Mouse (Mus musculus) spleen, postnatal 36 days (tissue): ENCODE results near the gene Csf1.

Experiments
- DNase-seq, 2 experiments: peaks; one replicate each; pipeline ENCODE4 v3.0.0; 2022; ENCODE audit warnings: low spot score in 2 of 2, mixed read lengths in 1 of 2

Csf1 gene

DNA sequence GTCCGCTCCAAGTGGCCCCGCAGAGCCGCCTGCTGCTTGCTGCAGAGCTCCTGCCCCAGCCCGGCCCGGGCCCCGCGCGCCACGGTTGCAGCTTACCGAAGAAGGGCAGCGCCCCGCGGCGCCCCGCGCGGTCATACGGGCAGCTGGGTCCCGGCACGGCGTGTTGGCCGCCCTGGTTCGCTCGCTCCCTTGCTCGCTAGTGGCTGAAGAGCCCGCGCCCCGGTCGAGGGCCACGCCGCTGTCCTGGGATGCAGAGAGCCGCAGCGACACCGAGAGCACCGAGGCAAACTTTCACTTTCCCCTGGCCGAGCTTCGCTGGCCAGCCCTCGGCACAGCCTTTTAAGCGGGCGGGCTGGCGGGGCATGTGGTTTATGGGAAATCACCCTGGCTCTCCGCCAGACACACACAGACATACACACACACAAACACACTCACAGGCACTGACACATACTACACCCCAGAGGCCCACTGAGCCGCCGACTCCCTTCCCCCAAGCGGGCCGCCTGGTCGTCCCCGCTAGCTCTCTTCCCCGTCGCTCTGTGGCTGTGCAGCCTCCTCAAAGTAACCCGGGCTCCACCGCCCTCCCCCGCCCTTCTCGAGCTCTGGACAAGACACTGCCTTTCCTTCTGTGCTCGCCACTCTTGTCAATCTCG is at the start of gene Csf1:
TSS of gene Csf1 (minus strand) at position 541 of the 653 bp plus-strand sequence.
- peak; percentile 70 to 71 for DNase-seq

DNA sequence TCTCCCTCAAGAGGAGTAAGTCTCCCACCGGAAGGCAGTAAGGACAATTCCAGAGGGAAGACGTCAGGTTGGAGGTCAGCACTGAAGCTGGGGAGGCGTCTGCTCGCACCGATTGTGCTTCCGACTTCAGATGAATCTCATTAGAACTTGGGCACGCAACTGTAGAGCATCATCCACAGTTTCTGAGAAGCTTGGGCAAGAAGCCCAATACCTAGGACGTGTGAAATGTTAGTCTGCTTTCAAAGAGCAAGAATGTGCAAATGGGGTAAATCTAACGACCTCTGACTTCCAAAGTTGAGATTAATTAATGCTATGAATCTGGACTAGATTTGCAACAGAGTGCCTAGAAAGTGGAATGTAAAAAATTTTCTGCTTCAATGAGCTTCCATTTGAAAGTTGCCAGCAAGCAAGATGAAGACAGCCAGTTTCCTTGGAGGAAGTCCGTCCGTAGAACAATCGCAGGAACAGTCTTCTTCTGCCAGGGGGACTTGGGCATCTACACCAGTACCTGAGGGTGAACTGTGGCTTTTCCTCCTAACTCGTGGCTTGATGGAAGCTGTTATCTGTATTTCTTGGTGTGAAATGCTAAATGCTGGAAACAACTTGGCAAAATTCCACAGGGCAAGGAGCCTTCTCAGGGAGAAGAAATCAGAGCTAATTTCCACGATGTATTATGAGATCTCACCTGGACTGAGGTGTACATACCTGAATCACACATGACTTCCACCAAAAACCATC is 47.9 kb upstream of the Csf1 start:
- no peak for DNase-seq

DNA sequence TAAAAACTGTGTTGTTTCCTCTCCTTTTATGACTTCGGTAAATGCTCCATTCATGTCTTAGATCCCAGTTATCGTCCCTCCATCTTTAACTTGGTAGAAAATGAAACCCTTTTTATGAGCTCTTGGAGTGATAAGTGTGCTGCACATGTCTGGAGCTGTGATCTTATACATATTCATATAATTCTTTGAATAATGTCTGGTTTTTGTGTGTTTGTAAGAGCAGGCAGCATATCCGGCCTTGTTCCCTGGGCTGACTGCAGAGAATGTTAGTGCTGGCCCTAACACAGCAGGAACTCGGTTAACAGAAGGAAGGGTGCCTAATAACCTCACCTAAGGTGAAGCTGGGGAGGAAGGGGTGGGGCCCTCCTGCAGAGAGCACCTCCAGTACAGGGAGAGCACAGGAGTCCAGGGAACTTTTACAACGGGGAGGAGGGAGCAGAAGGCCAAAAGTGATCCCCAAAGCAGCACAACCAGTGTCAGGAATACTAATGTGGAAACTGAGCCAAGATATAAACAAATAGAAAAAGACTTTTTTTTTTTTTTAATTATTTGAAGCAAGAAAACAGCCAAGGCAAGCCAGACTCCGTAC is 47.2 kb upstream of the Csf1 start:
- DNase-seq: no peak

DNA sequence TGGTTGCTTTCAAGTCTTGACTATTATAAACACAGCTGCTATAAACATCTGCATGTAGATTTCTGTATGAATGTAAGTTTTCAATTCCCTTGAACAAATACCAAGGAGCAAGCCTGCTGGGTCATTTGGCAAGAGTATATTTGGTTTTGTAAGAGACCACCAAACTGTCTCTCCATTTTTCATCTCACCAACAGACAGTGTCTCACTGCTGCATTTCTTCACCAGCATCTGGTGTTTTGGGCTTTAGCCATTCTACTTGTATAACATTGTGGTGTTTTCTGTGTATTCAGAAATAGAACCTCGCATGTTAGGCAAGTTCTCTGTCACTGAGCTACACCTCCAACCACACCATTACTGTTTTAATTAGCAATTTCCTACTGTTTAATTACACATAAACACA is 46.6 kb upstream of the Csf1 start:
- DNase-seq: no peak

DNA sequence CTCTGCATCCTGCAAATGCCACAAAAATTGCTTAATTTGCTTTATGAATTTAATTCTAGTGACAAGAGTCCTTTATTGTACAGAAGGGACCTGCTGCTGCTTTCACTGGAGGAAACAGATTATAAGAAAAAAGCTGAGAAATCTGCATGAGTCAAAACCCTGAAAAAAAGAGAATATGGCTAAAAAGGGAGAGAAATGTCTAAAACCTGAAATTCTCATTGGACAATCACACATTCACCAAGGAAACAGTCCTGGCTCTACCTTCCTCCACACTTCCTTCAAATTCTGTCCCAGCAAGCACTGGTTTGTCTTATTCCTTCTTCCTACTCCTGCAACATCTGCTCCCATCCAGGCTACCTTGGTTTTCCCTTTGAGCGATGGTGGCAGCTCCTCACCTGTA is 44.5 kb upstream of the Csf1 start:
- DNase-seq: no peak

DNA sequence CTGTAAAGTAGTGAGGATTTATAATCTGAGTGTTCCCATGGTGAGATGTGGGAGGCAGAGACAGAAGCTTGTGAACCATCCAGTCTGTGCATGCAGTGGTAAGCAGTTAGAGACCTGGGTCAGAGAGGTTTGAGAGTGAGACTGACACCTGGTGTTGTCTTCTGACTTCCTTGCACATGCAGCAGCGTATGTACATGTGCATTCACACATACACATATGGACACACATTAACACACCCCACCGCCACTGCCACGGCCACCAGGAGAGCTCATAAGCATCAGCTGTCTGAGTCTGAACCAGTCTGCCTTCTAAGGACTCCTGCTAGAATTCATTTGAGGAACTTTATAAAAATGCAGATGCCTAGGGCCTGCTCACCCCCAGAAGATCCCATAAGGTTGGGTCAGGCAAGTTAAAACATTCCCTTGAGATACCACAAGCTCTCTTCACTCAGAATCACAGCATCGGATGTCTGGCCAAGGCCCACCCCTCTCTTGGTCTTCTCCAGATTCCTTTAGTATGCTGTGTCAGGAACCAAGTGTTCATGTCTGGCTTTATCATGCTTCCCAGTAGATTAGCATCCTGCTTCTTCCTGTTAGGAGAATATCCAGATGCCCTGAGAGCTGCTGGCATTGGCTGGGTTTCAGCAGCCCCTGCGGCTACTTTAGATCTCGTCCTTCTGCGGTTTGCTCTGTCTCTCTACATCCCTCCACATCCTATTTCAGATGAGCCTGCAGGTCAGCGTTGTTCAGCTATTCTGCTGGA is 42.1 kb upstream of the Csf1 start:
- no peak for DNase-seq

DNA sequence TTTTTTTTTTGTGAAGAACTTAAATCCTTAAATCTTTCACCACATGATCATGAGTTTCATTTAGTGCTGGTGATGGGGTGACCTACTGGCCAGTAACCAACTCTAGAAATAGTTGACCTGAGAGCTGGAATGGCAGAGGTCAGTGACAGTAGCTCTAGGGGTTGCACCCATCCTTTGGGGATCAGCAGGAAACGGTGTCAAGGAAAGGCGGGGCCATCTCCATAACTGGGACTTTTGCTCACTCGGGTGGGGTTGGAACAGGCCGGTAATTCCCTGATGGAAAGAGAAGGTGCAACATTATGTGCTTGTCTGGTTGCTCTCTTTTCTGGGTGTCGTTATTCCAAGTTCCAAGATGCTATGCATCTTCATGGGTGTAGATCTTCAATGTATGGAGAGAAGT is 38.7 kb upstream of the Csf1 start:
- DNase-seq: no peak

DNA sequence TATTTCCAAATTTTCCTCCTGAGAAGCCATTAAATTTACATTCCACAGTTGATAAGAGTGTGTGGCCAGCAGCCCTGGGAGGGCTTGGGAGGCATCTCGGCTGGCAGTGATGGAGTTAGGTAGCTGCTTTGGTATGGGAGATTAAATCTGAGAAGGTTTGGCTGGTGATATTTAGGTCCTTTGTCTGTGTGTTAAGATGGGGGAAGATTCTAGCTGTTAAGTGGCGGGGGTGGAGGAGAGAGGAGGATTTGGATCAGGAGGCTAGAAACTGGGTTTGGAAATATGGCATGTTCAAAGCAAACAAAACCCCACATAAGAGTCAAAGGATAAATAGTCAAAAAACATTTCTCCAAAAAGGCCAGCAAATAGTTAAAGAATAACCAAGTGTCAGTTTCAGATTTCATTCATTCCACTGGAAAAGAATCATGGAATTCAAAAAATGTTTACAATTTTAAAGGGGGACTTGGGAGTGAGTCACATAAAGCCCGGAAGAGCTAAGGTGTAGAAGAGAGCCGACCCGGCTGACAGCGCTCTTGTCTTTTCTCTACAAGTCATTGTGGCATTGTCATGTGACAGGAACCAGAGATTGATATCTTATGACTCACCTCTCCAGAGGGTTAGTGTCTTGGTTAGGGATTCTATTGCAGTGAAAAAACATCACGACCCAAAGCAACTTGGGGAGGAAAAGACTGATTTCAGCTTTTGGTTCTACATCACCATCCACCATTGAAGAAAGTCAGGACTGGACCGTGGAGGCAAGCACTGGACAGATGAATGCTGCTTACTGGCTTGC is 36.1 kb upstream of the Csf1 start:
- DNase-seq: no peak

DNA sequence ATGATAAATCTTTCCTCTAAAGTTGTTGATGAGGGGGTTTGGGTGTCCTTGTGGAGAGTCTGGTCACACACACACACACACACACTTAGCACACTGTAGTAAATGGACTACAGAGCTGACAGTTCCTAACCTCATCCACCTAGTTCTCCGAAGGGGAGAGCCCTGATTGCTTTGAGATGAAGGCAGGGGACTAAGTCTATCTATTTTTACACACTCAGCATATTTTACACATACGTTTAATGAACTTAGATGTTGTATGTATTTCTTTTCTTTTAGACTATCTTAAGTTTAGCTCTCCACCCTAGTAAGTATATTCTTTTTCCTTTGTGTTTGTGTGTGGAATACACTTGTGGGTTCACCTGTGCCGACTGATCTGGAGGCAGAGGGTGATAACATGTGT is 34.6 kb upstream of the Csf1 start:
- no peak for DNase-seq

DNA sequence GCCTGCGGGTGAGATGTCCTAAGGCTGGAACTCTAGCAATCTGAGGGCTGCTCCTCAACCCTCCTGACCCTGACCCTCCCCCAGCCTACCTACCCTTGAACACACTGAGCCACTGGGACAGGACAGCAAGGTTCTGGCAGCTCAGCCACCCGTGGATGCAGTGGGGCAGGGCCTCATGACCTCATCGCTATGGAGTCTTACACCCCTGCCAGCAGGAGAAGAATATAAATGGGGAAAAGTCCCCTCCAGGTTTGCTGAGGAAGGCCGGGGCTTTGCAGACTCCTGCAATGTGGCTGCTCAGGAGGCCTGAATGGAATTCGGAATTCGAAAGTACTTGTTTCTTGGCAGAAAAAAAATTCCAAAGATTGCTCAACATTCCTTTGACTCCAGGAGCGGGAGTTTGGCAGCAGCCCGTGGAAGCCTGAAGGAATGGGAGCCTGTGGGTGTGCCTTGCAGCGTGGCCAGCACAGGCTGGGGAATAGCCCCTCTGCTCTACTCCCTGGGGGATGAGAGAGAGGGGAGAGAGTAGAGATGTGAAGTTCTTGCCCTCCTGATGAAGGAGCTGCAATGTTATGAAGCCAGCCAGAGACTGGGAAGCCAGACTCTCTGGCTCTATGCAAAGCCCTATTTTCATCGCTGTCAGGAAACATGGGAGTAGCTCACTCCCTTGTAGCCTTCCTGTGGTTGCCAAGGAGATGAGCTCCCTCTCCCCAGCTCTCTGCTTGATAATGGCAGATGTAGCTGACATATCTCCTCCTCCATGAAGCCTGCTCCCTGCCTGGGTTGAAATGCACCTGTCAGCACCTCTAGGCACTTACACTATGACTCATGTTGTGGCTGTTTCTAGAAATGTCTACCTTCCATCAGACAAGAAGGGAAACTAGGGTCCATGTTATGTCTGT is 33.3 kb upstream of the Csf1 start:
- DNase-seq: no peak

DNA sequence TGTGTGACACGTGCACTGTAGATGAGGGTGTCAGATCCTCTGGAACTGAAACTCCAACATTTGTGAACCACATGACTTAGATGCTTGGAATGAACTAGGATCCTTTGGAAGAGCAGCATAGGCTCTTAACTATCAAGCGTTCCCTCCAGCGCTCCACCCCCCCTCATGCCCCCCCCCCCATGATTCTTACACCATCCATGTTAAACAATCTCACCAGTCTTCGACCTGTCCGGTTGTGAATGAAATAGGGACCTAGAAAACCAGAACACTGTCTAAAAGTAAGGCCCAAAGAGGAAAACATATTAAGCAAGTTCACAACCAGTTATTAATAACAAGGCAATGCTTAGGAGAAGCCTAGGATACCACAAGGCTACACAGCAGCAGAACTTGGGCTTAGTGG is 32.5 kb upstream of the Csf1 start:
- DNase-seq: no peak

DNA sequence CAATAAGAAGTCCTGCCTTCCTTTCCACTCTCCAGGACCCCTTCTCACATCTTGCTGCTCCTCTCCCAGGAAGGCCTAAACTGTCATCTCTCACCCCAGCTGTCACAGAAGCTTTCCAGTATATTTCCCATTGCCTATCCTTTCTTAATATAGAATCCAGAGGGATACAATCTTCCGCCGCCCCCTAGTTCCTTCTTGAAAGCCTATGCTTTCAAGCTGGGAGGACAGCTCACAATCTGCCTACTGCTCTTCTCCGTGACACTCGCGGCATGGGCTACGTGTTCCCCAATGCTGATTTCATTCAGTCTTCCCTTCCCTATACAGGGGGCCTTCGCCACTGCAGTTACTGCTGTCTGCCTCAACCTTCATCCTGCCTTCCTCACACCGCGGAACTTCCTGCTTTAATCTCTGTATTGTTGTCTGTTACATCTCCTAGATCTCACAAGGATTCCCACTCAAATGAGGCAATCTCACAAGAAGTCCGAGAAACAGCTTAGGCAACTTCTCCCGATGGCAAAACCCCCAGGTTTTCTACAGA is 30.6 kb upstream of the Csf1 start:
- DNase-seq: no peak

DNA sequence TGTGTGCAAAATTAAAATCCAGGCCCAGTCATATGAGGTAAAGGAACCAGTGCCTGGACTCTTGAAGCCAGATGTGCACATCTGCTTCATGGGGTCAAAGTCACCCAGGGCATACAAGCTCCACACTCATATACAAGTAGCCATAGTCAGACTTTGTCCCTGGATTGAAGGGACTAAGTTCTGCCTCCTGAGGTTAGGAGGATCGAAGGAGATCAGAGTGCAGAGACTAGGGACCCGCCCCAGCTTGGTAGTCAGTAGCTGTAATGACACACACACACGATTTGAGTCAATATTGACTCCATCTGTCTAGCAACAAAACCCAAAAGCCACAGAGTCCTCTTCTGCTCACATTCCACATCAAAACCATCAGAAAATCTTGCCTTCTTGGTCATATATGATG is 30.0 kb upstream of the Csf1 start:
- DNase-seq: no peak

DNA sequence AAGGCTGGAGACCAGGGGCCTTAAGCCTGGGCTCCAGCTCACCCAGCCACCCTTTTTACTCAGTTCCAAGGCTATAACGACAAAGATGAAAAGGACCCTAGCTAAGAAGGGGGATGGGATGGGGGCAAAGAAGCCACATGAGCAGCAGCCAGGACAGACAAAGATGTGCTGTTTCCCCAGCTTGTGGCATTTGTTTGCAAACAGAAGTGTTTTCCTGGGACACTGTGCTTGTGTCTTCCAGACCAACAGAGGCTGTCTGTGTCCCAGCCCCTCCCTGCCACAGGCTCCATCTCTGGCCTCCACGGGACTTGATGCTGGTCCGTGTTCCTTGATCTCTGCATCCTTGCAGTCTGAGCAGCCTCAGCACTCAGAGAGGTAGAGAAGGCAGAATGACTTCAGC is 28.6 kb upstream of the Csf1 start:
- no peak for DNase-seq

DNA sequence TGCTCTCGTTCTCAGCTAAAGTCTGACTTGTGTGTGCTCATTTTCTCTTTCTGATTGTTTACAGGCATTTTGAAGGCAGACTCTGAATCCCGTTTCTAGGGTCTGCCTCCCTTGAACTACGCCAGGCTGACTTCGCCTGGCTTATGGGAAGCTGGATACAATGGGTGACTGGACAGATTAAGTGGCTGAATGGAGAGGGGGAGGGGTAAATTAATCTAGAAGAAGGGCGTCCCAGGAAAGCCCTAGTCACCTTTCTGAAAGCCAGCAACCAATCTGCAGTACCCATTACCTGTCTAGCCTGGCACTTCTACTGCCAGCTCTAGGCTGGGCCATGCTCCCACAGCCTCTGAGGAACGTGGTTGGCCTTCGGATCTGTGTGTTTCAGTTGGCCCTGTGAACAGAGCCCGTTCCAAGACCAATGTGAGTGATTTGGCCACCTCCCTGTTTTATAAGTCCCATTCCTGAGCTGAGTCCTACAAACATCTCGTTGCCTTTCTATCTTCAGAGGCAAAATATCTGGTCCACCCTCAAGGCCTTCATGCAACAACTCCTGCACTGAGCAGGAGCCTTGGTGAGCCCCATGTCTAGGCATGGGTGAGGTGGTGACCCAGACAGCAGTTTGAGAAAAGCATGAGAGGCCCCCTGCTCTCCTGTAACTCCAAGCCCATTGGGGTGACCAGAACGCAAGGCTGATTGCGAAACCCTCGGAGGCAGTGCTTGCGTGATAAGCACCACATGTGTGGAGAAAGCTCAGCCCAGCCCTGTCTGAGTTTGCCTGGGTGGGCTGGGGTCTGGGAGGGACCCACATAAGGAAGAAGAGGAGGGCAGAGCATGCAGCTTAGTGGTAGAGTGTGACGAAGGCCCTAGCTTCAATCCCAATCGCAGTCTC is 27.6 kb upstream of the Csf1 start:
- no peak for DNase-seq

DNA sequence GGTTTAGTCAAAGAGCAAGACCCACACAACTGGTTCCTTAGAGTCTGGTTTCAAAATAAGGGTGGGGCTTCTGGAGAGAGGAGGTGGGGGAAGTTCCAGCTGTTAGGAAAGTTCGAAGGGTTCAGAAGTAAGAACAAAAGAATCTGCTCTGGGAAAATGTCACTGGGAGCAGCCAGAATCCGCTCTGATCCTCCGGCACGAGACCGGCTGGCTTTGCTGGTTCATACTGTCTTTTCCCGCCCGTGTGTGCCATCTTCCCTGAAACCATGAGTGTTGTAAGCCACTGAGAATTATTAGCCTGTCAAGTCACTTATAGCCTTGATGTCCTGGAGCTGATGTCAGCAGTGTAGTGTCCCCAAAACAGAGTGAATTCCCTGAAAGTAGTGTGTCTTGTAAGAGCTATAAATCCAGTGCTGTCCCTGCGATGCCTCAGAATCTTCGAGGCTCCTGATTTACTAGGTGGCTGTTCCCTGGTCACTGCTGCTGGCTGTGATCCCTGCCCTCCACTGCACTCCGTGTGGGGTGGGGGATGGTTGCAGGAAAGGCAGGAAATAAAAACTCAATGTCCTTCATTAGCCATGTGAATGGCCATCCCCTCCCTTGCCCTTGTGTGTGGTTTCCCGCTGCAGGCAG is 26.8 kb upstream of the Csf1 start:
- no peak for DNase-seq

DNA sequence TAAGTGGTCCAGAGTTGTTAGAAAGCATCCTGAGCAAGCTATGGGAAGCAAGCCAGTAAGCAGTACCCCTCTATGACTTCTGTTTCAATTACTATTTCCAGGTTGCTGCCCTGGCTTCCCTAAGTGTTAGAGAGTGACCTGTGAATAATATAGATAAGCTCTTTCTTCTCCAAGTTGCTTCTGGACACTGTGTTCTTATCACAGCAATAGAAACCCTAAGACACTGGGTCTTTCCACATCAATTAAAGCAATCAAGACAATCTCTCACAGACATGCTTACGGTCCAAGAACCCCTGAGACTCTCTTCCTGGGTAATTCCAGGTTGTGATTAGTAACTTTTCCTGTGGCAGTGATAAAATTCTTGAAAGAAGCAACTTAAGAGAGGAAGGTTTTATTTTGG is 26.1 kb upstream of the Csf1 start:
- no peak for DNase-seq

DNA sequence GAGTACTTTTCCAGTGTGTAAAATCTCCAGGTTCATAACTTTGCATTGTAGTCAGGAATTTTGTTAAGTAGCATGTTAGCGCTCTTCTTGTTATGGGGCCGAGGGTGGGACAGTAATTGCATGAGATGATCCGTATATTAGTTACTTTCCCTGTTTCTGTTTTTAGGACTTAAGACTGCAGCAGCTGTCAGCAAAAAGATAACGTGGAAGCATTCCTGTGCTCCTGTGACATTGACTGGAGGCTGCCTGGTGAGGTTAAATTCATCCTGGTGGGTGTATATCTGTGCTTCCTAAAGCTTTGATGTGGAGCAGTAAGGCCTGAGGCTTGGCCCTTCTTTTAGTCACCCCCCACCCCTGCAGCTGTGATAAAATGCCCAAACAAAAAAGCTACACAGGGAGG is 25.3 kb upstream of the Csf1 start:
- DNase-seq: no peak

DNA sequence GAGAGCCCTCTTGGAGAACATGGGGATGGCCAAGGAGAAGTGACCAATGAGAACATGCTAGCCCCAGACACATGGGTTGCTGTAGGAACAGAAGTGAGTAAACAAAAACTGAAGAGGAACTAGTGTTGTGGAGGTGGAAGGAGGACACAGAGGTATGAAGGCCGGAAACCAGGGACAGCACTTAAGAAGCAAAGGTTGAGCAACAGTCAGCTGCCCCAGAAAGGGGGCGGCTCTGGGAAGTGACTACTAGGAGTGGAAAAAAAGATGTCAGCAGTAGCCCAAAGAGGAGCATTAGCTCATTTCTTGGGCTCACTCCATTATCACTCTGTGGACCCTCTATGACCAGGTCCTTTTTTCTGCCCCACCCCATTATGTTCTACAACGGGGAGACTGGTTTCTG is 23.0 kb upstream of the Csf1 start:
- no peak for DNase-seq
